In the genomic region with DNA sequence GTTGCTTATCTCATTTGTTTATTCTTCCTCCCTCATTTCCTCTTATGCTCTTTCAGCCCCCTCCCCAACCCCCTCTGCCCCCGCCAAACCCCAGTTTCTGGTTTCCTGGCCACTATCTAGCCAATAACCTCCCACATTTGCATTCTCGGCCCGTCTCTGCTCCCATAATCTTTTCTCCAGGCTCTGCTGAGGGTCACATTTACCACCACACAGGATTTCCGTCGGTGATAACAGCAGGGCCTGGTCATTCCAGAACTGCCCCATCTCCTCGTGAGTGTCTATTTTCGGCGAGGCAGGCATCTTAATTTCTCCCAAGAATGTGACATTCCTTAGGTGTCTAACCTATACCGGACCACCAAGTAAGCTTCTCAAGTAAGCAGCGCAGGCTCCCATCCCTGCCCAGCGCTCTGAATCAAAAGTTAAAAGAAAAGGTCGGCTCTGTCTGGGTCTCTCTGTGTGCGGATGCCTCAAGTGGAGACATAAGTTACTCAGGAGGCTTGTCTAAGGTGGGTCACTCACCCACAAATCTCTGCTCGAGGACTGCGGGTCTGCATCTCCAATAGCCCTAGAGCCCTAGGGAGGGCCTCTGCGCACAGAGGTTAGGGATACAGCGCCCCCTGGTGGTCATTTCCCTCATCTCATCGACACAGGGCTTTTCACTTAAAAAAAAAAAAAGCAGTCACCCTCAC, we compare ENCODE assay signal across 8 mouse cellular contexts. TPM values are rescaled to one million over a fixed set of nuclear protein-coding genes. Genes with fewer than 3 reads are reported as not detected.
A peak's percentile ranks its signal among the peaks of the same experiment; 100 is the strongest.
DNase-seq lines count a peak whose midpoint lies in the region; ATAC-seq and TF ChIP-seq lines count a peak whose summit lies in the region.

No protein-coding gene starts in this region.

- intact Hi-C loops in heart, postnatal 25 days (cut with DNase I) = loop anchor here (1.0 to 2.0 kb wide), 4 partner anchors 17 to 1329 kb away; no protein-coding TSS in a partner anchor

- 25% methylated on average over 18 of the region's 18 CpGs for WGBS in forebrain, embryonic 15.5 days
- 9% methylated on average over 18 of the region's 18 CpGs for WGBS in lung, embryonic 14.5 days

- TF ChIP-seq POLR2A in ES-Bruce4 (IDR thresholded peaks at IDR 0.05; ENCODE audit: insufficient read depth, low read length) = no peak

- no peaks in the 10 kb centered on the region for H3K36me3 ChIP-seq in ES-Bruce4 (ENCODE audit: control insufficient read depth, insufficient read depth, low read length, poor library complexity, severe bottlenecking)
- no peaks in the 10 kb centered on the region for H3K36me3 ChIP-seq in forebrain, embryonic 15.5 days
- no peaks in the 10 kb centered on the region for H3K36me3 ChIP-seq in lung, embryonic 14.5 days (ENCODE audit: insufficient read depth)

- ATAC-seq in forebrain, embryonic 15.5 days (replicated peaks) = peak; percentile 61
- ATAC-seq in lung, embryonic 14.5 days (ENCODE audit: insufficient read depth) = peak; percentile 69; the same call in 1 of the 2 replicates

- TF ChIP-seq EP300 in ES-Bruce4 (IDR thresholded peaks at IDR 0.05; ENCODE audit: insufficient read depth, low read depth, low read length) = no peak

- H3K4me3 ChIP-seq in ES-Bruce4 (ENCODE audit: low read depth, low read length) = no peak overlapping the region
- no peak overlapping the region for H3K4me3 ChIP-seq in forebrain, embryonic 15.5 days
- no peak overlapping the region for H3K4me3 ChIP-seq in layer of hippocampus, adult 2 months
- H3K4me3 ChIP-seq in lung, embryonic 14.5 days (ENCODE audit: low read depth, low read length) = no peak overlapping the region

- peak; percentile 25 for DNase-seq in cerebellum, adult 11 months
- peak; percentile 44 for DNase-seq in heart, postnatal 25 days (ENCODE audit: low spot score)
- peak; percentile 22 to 81 for DNase-seq in layer of hippocampus, adult 2 months (ENCODE audit: low spot score in 2 of 2)
- peak; percentile 94 for DNase-seq in lung, embryonic 14.5 days
- DNase-seq in ovary, adult 18-20 months (ENCODE audit: low spot score) = peak; percentile 12
- peak; percentile 27 to 75 for DNase-seq in thymus, postnatal 10 days (ENCODE audit: low spot score in 2 of 2)

- peak; percentile 67 for TF ChIP-seq CTCF in ES-Bruce4 (IDR thresholded peaks at IDR 0.05; ENCODE audit: low read depth, low read length)
- TF ChIP-seq CTCF in layer of hippocampus, adult 2 months (conservative IDR thresholded peaks at IDR 0.05) = peak; percentile 92
- TF ChIP-seq CTCF in lung, embryonic 14.5 days (IDR thresholded peaks at IDR 0.05; ENCODE audit: low read depth) = peak; percentile 88

- H3K4me1 ChIP-seq in ES-Bruce4 (ENCODE audit: control insufficient read depth, insufficient read depth, low read length) = no peaks in the 10 kb centered on the region
- no peaks in the 10 kb centered on the region for H3K4me1 ChIP-seq in forebrain, embryonic 15.5 days
- H3K4me1 ChIP-seq in lung, embryonic 14.5 days (ENCODE audit: insufficient read depth) = no peaks in the 10 kb centered on the region

- no peak overlapping the region; the same call in 1 of the 2 replicates for H3K4me2 ChIP-seq in forebrain, embryonic 15.5 days (replicated peaks)
- peak overlapping the region; percentile 40 for H3K4me2 ChIP-seq in lung, embryonic 14.5 days

- H3K9ac ChIP-seq in ES-Bruce4 (ENCODE audit: low read depth, poor library complexity, severe bottlenecking) = no peak overlapping the region
- H3K9ac ChIP-seq in forebrain, embryonic 15.5 days (replicated peaks) = no peak overlapping the region
- no peak overlapping the region for H3K9ac ChIP-seq in lung, embryonic 14.5 days

- no peak overlapping the region for H3K27ac ChIP-seq in ES-Bruce4 (ENCODE audit: insufficient read depth, low read length)
- no peak overlapping the region for H3K27ac ChIP-seq in forebrain, embryonic 15.5 days (replicated peaks)
- no peak overlapping the region for H3K27ac ChIP-seq in layer of hippocampus, adult 2 months
- H3K27ac ChIP-seq in lung, embryonic 14.5 days (ENCODE audit: low read depth) = no peak overlapping the region

- H3K9me3 ChIP-seq in ES-Bruce4 (replicated peaks; ENCODE audit: control insufficient read depth, insufficient read depth, low read length, poor library complexity, severe bottlenecking) = no peaks in the 10 kb centered on the region
- no peaks in the 10 kb centered on the region for H3K9me3 ChIP-seq in forebrain, embryonic 15.5 days
- H3K9me3 ChIP-seq in lung, embryonic 14.5 days (ENCODE audit: low read depth, low read length) = no peaks in the 10 kb centered on the region

- no peaks in the 10 kb centered on the region for H3K27me3 ChIP-seq in ES-Bruce4 (ENCODE audit: control insufficient read depth, insufficient read depth, low read length, poor library complexity, severe bottlenecking)
- H3K27me3 ChIP-seq in forebrain, embryonic 15.5 days = no peaks in the 10 kb centered on the region
- H3K27me3 ChIP-seq in lung, embryonic 14.5 days (ENCODE audit: insufficient read depth, low read length) = peaks cover 8% of the 10 kb centered on the region

RNA-seq across cellular contexts. Expression of gene Hlx, which starts 38.9 kb away (rescaled TPM):
- 0.37 TPM in 1 of 2 replicates, not detected in the other for polyA plus RNA-seq in ES-Bruce4 (2011; ENCODE audit: insufficient read depth, insufficient read length, low read depth, missing spikeins)
- 1.1 and 1.5 TPM in 2 replicates for polyA plus RNA-seq in forebrain, embryonic 15.5 days (2015; fragmentation: Nextera tagmentation; extraction: Ambion mirVana)
- 10 to 100 TPM; 12.2 to 15.0 TPM for total RNA-seq in heart, postnatal 25 days (2021)
- 1 to 10 TPM; 1.4 to 1.6 TPM for total RNA-seq in layer of hippocampus, adult 2 months (2021)
- 27.8 and 28.2 TPM in 2 replicates for polyA plus RNA-seq in lung, embryonic 14.5 days (2014; fragmentation: Nextera tagmentation; extraction: Ambion mirVana)

RNA-seq across cellular contexts. Expression of gene Marc1, which starts 39.8 kb away (rescaled TPM):
- not detected in 2 replicates for polyA plus RNA-seq in ES-Bruce4 (2011; ENCODE audit: insufficient read depth, insufficient read length, low read depth, missing spikeins)
- not detected in 2 replicates for polyA plus RNA-seq in forebrain, embryonic 15.5 days (2015; fragmentation: Nextera tagmentation; extraction: Ambion mirVana)
- not detected for total RNA-seq in heart, postnatal 25 days (2021)
- under 1 TPM in 1 of 2 experiments, not detected in 1; 0.28 TPM for total RNA-seq in layer of hippocampus, adult 2 months (2021)
- not detected in 2 replicates for polyA plus RNA-seq in lung, embryonic 14.5 days (2014; fragmentation: Nextera tagmentation; extraction: Ambion mirVana)

Comparison
In these comparisons a context has a peak if more than half of its experiments do, and no peak if none do; other contexts are left out.
1. DNase-seq: peak in every context shown above with its lines; median percentile 94 in lung, embryonic 14.5 days; 52 in layer of hippocampus, adult 2 months; 51 in thymus, postnatal 10 days; 44 in heart, postnatal 25 days; 25 in cerebellum, adult 11 months; 12 in ovary, adult 18-20 months.
2. RNA of gene Hlx, which starts 38.9 kb away (polyA plus RNA-seq): 27.8 to 28.2 TPM in lung, embryonic 14.5 days; 1.1 to 1.5 TPM in forebrain, embryonic 15.5 days and 0.37 TPM in ES-Bruce4; every median in the first group is over 10 times any median in the second.
3. Peak in every context shown above with its lines, with median percentiles within 50 percentile points of each other: CTCF ChIP-seq.